Mouse (Mus musculus) thymus, postnatal 14 days (tissue): ENCODE measurements around the gene E2f8.

Experiments
- DNase-seq: peaks from one replicate; pipeline ENCODE4 v3.0.0; 2021

The E2f8 gene

GRCm38 (mm10) chr7:48888751-48889150 lies 7.4 kb upstream of the E2f8 start:
- DNase-seq = no peak

GRCm38 (mm10) chr7:48887973-48888372 lies 6.6 kb upstream of the E2f8 start:
- DNase-seq = no peak

- DNase-seq = no peak
These were observed 2.8 kb upstream of the E2f8 start for GRCm38 (mm10) chr7:48884266-48884611.

GRCm38 (mm10) chr7:48883525-48884265 lies 2.3 kb upstream of the E2f8 start:
- DNase-seq = no peak

DNA sequence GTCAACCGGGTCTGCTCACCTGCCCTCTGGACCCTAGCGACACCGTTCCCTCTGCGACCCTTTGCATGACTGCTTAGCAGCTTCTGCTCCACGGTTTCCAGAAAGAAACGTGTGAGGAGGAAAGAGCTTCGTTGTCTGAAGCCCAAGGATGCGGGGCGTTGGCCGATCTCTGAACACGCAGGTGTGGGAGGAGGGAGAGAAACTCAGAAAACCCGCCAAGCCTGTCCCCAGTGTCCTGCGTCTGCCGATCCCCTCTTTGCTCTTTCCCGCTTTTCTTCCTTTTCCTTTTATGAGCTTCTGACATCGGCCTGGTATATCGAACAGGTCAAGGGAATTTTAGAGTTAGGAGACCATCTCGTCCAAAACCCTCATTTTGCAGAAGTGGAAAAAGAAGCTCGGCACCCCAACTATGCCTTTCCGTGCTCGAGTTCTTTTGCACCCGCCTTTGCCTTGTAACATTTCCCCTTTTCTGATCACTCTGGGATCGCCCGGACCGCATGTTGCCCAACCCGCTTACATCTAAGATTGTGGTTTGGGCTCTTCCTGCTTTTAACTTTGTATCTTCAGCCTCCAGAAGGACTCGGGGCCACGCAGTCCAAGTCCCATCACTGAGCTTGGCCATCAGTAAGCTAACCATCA lies 694 bp upstream of the E2f8 start:
- peak; percentile 47 for DNase-seq

- peak; percentile 98 for DNase-seq
These were observed 560 bp downstream of the E2f8 start for GRCm38 (mm10) chr7:48880591-48881481.

DNA sequence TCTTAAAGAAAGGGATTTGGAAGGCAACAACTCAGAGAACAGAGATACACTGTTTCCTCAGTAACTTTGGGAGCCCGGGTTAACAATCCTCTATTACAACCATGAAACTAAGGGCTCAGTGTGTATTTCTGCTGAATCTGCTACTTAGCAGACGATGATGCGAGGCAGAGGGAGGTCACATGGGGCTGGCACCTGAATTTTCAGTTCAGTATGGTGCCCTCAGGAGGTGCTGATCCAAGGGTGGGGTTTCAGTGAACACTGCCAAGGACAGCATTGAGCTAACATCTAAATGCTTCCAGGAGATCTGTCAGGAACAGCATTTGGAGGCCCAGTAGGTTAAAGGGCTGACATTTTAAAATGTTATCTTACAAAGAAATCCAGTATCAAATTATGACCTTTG lies 1.8 kb downstream of the E2f8 start:
- DNase-seq = no peak

DNA sequence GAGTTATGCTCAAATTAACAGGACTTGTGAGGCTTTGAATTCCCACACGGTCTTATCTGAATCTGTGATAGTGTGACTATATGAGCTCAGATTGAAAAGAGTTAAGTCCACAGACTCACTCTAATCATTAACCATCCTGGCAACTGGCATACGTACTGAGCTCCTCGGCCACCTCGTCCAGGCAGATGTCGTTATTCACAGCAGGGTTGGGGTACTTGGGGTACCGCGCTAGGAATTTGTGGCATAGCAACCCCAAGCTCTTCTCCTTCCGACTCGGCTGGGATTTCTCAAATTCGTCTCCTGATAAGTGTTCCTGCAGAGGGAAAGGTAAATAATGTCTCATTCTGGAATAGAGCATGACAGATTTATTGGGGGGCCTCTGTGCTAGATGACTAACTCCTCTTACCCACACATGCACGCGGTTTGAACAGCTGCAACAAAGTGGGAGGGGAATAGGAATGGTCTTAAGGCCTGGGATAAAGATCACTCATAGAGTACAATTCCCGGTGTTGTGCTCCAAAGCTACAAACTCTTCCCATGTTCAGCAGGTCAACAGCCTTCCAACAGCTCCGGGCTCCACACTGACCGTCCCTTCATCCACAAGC lies 3.5 kb downstream of the E2f8 start:
- no peak for DNase-seq

- DNase-seq = peak; percentile 55
These were observed 4.9 kb downstream of the E2f8 start for GRCm38 (mm10) chr7:48876526-48876925.

DNA sequence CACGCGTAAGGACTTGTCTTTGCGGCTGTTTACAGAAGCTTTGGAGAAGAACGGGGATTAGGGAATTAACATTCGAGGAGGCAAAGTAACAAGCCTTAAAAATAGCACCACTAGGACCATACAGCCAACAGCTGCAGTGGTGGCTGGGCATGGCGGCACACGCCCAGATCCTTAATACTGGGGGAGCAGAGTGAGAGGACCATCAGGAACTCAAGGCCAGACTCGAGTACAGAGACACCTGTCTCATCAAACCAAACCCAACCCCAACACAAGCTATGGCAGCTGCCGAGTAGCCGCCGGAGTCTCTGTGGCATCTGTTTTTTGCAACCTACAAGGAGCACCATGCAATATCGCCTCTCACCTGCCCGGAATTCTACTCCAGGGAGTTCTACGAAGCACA lies 6.3 kb downstream of the E2f8 start:
- DNase-seq = no peak

DNA sequence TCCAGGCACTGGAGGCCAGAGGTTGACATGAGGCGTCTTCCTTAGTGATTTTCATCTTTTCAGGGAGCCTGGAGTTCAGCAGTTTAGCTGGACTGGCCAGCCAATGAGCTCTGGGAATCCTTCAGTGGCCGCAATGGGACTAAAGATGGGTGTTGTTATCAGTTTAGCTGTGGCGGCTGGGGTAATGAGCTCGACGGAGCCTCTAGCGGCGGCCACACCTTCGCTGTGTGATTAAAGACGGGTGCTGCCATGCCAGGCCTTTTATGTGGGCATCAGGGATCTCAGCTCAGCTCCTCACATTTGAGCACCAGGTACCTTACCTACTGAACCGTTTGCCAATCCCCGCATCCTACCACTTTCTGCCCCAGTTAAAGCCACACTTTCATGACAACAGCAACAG lies 10.1 kb downstream of the E2f8 start:
- DNase-seq = no peak

- DNase-seq = no peak
These were observed 10.7 kb downstream of the E2f8 start for GRCm38 (mm10) chr7:48870579-48871180.

DNA sequence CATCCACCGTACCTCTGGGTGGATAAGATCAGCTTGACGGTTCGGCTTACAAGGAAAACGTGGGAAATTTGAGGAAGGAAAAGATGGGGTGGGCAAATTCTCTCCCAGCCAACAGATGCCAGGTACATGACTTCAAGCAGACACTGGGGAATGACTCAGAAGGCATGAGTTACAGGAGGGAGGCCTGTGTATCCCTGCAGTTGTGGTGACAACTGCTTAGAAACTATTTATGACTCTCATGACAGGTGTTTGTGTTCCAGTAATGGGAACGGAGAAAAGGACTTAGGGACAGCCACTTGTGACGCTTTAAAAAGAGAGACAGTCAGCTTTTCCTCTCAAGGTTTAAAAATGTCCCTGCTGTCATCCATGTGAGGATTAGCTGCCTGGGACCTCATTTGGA lies 11.3 kb downstream of the E2f8 start:
- DNase-seq = no peak

- no peak for DNase-seq
These were observed 13.8 kb downstream of the E2f8 start for GRCm38 (mm10) chr7:48867576-48867975.

- no peak for DNase-seq
These were observed 16.5 kb downstream of the E2f8 start for GRCm38 (mm10) chr7:48864671-48865458.

- no peak for DNase-seq
These were observed 17.2 kb downstream of the E2f8 start for GRCm38 (mm10) chr7:48864199-48864598.

- DNase-seq = no peak
These were observed 19.6 kb downstream of the E2f8 start for GRCm38 (mm10) chr7:48861796-48862195.

DNA sequence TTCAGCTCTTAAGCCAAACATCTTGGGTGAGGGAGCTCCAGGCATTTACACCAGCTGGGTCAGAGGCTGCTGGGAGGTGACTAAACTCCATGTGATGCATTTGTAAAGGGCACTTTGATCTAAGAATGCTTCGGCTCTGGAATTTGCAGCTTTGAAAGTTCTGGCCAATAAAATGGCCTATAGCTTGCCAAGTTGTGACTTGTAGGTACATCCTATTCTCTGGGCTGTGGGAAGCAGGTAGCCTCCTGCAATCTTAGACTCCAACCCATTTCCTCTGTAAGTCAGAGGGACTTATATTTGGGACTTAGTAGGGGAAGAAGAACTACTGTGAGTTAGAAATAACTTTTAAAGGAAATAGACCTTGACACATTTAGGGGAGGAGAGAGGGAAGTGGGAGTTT lies 20.4 kb downstream of the E2f8 start:
- DNase-seq = no peak

- no peak for DNase-seq
These were observed 22.0 kb downstream of the E2f8 start for GRCm38 (mm10) chr7:48859362-48859761.

- no peak for DNase-seq
These were observed 23.1 kb downstream of the E2f8 start for GRCm38 (mm10) chr7:48858257-48858656.

DNA sequence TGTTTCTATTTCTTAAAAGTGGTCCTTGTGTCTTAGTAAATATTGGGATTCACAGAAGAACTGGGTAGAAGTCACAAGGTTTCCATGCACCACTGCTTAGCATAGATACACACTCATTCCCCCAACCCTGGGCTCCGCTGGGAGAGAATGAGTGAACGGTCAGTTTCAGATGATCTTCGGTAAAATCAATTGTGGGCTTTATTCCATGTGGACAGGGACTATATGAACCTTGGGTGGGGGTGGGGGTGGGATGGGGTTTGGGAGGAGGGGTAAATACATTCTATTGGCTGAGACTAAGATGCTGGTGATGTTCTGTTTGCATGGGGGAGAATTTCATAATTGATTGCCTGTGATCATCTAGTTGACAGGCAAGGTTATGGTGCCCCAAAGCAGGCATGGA lies 25.9 kb downstream of the E2f8 start:
- DNase-seq = no peak

- no peak for DNase-seq
These were observed 27.9 kb downstream of the E2f8 start for GRCm38 (mm10) chr7:48853496-48853895.
